Mouse (Mus musculus) gonadal fat pad, adult 2 months (tissue): Measurements from ENCODE around the gene Vmn2r89. TPM values are rescaled to one million over a fixed set of nuclear protein-coding genes. Genes with fewer than 3 reads are reported as not detected.
"Not testable (repeated sequence)": the region's sequence is repeated elsewhere in the genome, so short reads cannot be mapped to it uniquely, and the experiment has no call there.

Experiments used
- DNase-seq: peaks from one replicate; pipeline ENCODE4 v3.0.0-alpha.2; 2012; ENCODE audit warnings: low read depth
- polyA plus RNA-seq: library from polyadenylated mRNA; depleted of rRNA; stranded (reverse); fragments of >200 nt; gene quantifications from 2 replicates; pipeline ENCODE4 v1.2.3, GENCODE M21; 2012; rRNA removed

Gene Vmn2r89
- polyA plus RNA-seq: not detected in 2 replicates

- not testable (repeated sequence) for DNase-seq
Observed at GRCm38 (mm10) chr14:51451557-51451956, at the start of gene Vmn2r89. Vmn2r89 (plus strand) TSS chr14:51451857.

- DNase-seq: no peak
Observed at GRCm38 (mm10) chr14:51410520-51410919, 41.1 kb upstream of the Vmn2r89 start, which contains the start of gene Vmn2r88. Vmn2r88 (plus strand) TSS chr14:51410820.

- no peak for DNase-seq
Observed at GRCm38 (mm10) chr14:51423885-51424284, 27.8 kb upstream of the Vmn2r89 start.

GRCm38 (mm10) chr14:51430138-51430537 is 21.5 kb upstream of the Vmn2r89 start:
- not testable (repeated sequence) for DNase-seq

- DNase-seq: no peak
Observed at GRCm38 (mm10) chr14:51434546-51434945, 17.1 kb upstream of the Vmn2r89 start.

- DNase-seq: no peak
Observed at GRCm38 (mm10) chr14:51435020-51435419, 16.6 kb upstream of the Vmn2r89 start.

- DNase-seq: no peak
Observed at GRCm38 (mm10) chr14:51438955-51439354, 12.7 kb upstream of the Vmn2r89 start.

- DNase-seq: not testable (repeated sequence)
Observed at GRCm38 (mm10) chr14:51480278-51480677, 28.6 kb downstream of the Vmn2r89 start.

GRCm38 (mm10) chr14:51481332-51482015 is 29.8 kb downstream of the Vmn2r89 start:
- not testable (repeated sequence) for DNase-seq

GRCm38 (mm10) chr14:51482051-51482715 is 30.5 kb downstream of the Vmn2r89 start:
- no peak for DNase-seq

GRCm38 (mm10) chr14:51482971-51483381 is 31.3 kb downstream of the Vmn2r89 start:
- DNase-seq: not testable (repeated sequence)

- DNase-seq: no peak
Observed at GRCm38 (mm10) chr14:51483671-51484070, 32.0 kb downstream of the Vmn2r89 start.

- no peak for DNase-seq
Observed at GRCm38 (mm10) chr14:51486111-51486510, 34.5 kb downstream of the Vmn2r89 start.

- no peak for DNase-seq
Observed at GRCm38 (mm10) chr14:51495781-51496180, 44.1 kb downstream of the Vmn2r89 start.

GRCm38 (mm10) chr14:51496955-51497354 is 45.3 kb downstream of the Vmn2r89 start:
- DNase-seq: no peak

- no peak for DNase-seq
Observed at GRCm38 (mm10) chr14:51497958-51498357, 46.3 kb downstream of the Vmn2r89 start.

GRCm38 (mm10) chr14:51499707-51500275 is 48.1 kb downstream of the Vmn2r89 start:
- no peak for DNase-seq

GRCm38 (mm10) chr14:51500461-51500860 is 48.8 kb downstream of the Vmn2r89 start:
- no peak for DNase-seq

- no peak for DNase-seq
Observed at GRCm38 (mm10) chr14:51507416-51507815, 55.8 kb downstream of the Vmn2r89 start.
